In genomic region chr17:45590410-45590809, GRCm38 (mm10) we compare ENCODE assay signal across 18 mouse cellular contexts. TPM values are rescaled to one million over a fixed set of nuclear protein-coding genes. Genes with fewer than 3 reads are reported as not detected.
DNase-seq lines count a peak whose midpoint lies in the region; ATAC-seq and TF ChIP-seq lines count a peak whose summit lies in the region.
"Had no signal": no experiment of that assay in that cellular context is flagged by ENCODE, and none has a peak within 500 bp of the region (broad histone marks: within the 10 kb centered on the region; RNA-seq: fewer than 3 reads in every experiment).

No protein-coding gene starts in this region.

- H3K4me1 ChIP-seq in erythroblast, embryonic 14.5 days (ENCODE audit: control insufficient read depth): peaks cover 85% of the 10 kb centered on the region
- H3K4me1 ChIP-seq in MEL (ENCODE audit: control insufficient read depth in 1 of 2, insufficient read depth in 2 of 2, low read length in 2 of 2): peaks cover 7 to 17% of the 10 kb centered on the region in 2 experiments; a peak in 3 of 4 replicates
- H3K4me1 ChIP-seq in hindbrain, embryonic 16.5 days (ENCODE audit: control insufficient read depth, insufficient read depth, low read depth, low read length): peaks cover 22% of the 10 kb centered on the region

- TF ChIP-seq EP300 in MEL (IDR thresholded peaks at IDR 0.05; ENCODE audit: low read depth in 1 of 2, low read length in 2 of 2): no peak

- H3K27me3 ChIP-seq in erythroblast, embryonic 14.5 days (ENCODE audit: control insufficient read depth): no peaks in the 10 kb centered on the region; the same call in 1 of the 2 replicates
- H3K27me3 ChIP-seq in MEL (ENCODE audit: control insufficient read depth in 1 of 2, insufficient read depth in 2 of 2, low read length in 2 of 2): no peaks in the 10 kb centered on the region
- peaks cover 2% of the 10 kb centered on the region; the same call in 1 of the 2 replicates for H3K27me3 ChIP-seq in hindbrain, embryonic 16.5 days (replicated peaks; ENCODE audit: control insufficient read depth, insufficient read depth, low read length)
- H3K27me3 ChIP-seq: heart, embryonic 15.5 days had no signal

- WGBS in hindbrain, embryonic 16.5 days: 86% methylated on average over 6 of the region's 6 CpGs

- peaks cover 89% of the 10 kb centered on the region for H3K36me3 ChIP-seq in erythroblast, embryonic 14.5 days (ENCODE audit: control insufficient read depth)
- peaks cover 8 to 11% of the 10 kb centered on the region in 2 experiments; a peak in 3 of 4 replicates for H3K36me3 ChIP-seq in MEL (ENCODE audit: control insufficient read depth in 1 of 2, insufficient read depth in 2 of 2, low read length in 2 of 2)
- no peaks in the 10 kb centered on the region for H3K36me3 ChIP-seq in hindbrain, embryonic 16.5 days (ENCODE audit: control insufficient read depth, insufficient read depth, low read length)

- peak; percentile 18 for DNase-seq in kidney, postnatal 10 days
- no peak for DNase-seq in kidney, postnatal 4 days
- DNase-seq in MEL (ENCODE audit: low read depth, low spot score): no peak
- peak; percentile 28 for DNase-seq in cerebellum, adult 9-11 months
- DNase-seq: forebrain, postnatal 0 days; heart, adult 18-20 months; kidney, postnatal 14 days; lung, adult 2 months; right cerebral cortex, postnatal 4 days had no signal

- H3K79me2 ChIP-seq in MEL (ENCODE audit: control insufficient read depth, insufficient read depth, low read length, poor library complexity): peaks cover 39% of the 10 kb centered on the region

- H3K4me3 ChIP-seq in erythroblast, embryonic 14.5 days (replicated peaks): peak overlapping the region; percentile 16
- H3K4me3 ChIP-seq in MEL (ENCODE audit: control insufficient read depth in 1 of 2, insufficient read depth in 1 of 2, low read depth in 2 of 2, low read length in 2 of 2): no peak overlapping the region
- H3K4me3 ChIP-seq in hindbrain, embryonic 16.5 days (ENCODE audit: low read length): no peak overlapping the region
- H3K4me3 ChIP-seq: heart, embryonic 15.5 days; midbrain, embryonic 12.5 days had no signal

- ATAC-seq in erythroblast, adult 5-6 weeks (replicated peaks; ENCODE audit: low FRiP score, poor library complexity, severe bottlenecking): no peak
- no peak for ATAC-seq in hindbrain, embryonic 16.5 days
- ATAC-seq: forebrain, postnatal 0 days; inflammation-experienced regulatory T-cells, adult 6 months had no signal

- no peak overlapping the region for H3K27ac ChIP-seq in MEL (ENCODE audit: control insufficient read depth, low read depth, low read length)
- no peak overlapping the region for H3K27ac ChIP-seq in hindbrain, embryonic 16.5 days (ENCODE audit: low read depth, low read length)
- H3K27ac ChIP-seq: heart, embryonic 15.5 days; macrophage; midbrain, embryonic 12.5 days had no signal

- no peak overlapping the region for H3K4me2 ChIP-seq in hindbrain, embryonic 16.5 days (ENCODE audit: low read length)
- H3K4me2 ChIP-seq: heart, embryonic 15.5 days; midbrain, embryonic 12.5 days had no signal

- H3K9ac ChIP-seq in MEL (ENCODE audit: control insufficient read depth, low read depth, low read length, poor library complexity, severe bottlenecking): no peak overlapping the region
- H3K9ac ChIP-seq in hindbrain, embryonic 16.5 days (ENCODE audit: low read depth, low read length): no peak overlapping the region
- H3K9ac ChIP-seq: forebrain, postnatal 0 days; heart, embryonic 15.5 days; midbrain, embryonic 12.5 days had no signal

- no peak for TF ChIP-seq RAD21 in MEL (IDR thresholded peaks at IDR 0.05; ENCODE audit: low read depth, low read length)

- H3K9me3 ChIP-seq in erythroblast, embryonic 14.5 days (ENCODE audit: control insufficient read depth, low read length): peaks cover 16% of the 10 kb centered on the region
- H3K9me3 ChIP-seq in MEL (replicated peaks; ENCODE audit: insufficient read depth, low read length): no peaks in the 10 kb centered on the region
- no peaks in the 10 kb centered on the region for H3K9me3 ChIP-seq in hindbrain, embryonic 16.5 days (ENCODE audit: control insufficient read depth, low read length)
- H3K9me3 ChIP-seq: midbrain, embryonic 12.5 days had no signal

- no peak for TF ChIP-seq CTCF in MEL (IDR thresholded peaks at IDR 0.05 in 2 of 3, conservative IDR thresholded peaks at IDR 0.05 in 1 of 3; ENCODE audit: control insufficient read depth in 1 of 3, insufficient read depth in 1 of 3, low read depth in 2 of 3, low read length in 3 of 3, poor library complexity in 1 of 3, severe bottlenecking in 1 of 3)

- TF ChIP-seq POLR2A in MEL (IDR thresholded peaks at IDR 0.05; ENCODE audit: control insufficient read depth in 1 of 2, insufficient read depth in 1 of 2, low read depth in 1 of 2, low read length in 2 of 2, poor library complexity in 1 of 2): no peak

TF ChIP-seq in MEL, 35 proteins besides CTCF, POLR2A, EP300 and RAD21:
- TF ChIP-seq MAFK (IDR thresholded peaks at IDR 0.05; ENCODE audit: borderline replicate concordance, low read depth, low read length) (no peak), HCFC1 (IDR thresholded peaks at IDR 0.05; ENCODE audit: low read depth, low read length) (no peak), USF1 (IDR thresholded peaks at IDR 0.05; ENCODE audit: low read depth, low read length) (0 out of 2 replicates have a peak, but pooled peaks have one; percentile 17), KAT2A (conservative IDR thresholded peaks at IDR 0.05; ENCODE audit: low read depth, low read length) (no peak), RCOR1 (IDR thresholded peaks at IDR 0.05; ENCODE audit: low read depth, low read length) (no peak), BHLHE40 (IDR thresholded peaks at IDR 0.05; ENCODE audit: borderline replicate concordance, low read depth, low read length) (no peak)

RNA-seq across cellular contexts. Expression of gene Slc29a1, which starts 9.0 kb away (rescaled TPM):
- 77.5 and 78.0 TPM in 2 replicates for polyA plus RNA-seq in erythroblast, embryonic 14.5 days (2012)
- 15.9 and 34.5 TPM in 2 replicates for total RNA-seq in erythroblast, adult 5-6 weeks (2015; ENCODE audit: low replicate concordance)
- 32.9 and 46.5 TPM in 2 replicates for total RNA-seq in erythroblast, adult 5-6 weeks (2017; ENCODE audit: low replicate concordance)
- 200 and 238 TPM in 2 replicates for total RNA-seq in MEL (2012; rRNA removed)
- 100 to 1,000 TPM in 1 of 2 experiments, not detected in 1; 341 TPM for polyA plus RNA-seq in MEL (2012; ENCODE audit: insufficient read depth in 1 of 2, insufficient read length in 2 of 2, low read depth in 1 of 2, low replicate concordance in 2 of 2, missing spikeins in 1 of 2)
- polyA plus RNA-seq in hindbrain, embryonic 16.5 days (2015; fragmentation: Nextera tagmentation; extraction: Ambion mirVana): 55.7 and 56.5 TPM in 2 replicates

RNA-seq across cellular contexts. Expression of gene Mymx, which starts 11.5 kb away (rescaled TPM):
- 0.44 TPM in 1 of 2 replicates, not detected in the other for polyA plus RNA-seq in erythroblast, embryonic 14.5 days (2012)
- total RNA-seq in erythroblast, adult 5-6 weeks (2015; ENCODE audit: low replicate concordance): not detected in 2 replicates
- total RNA-seq in erythroblast, adult 5-6 weeks (2017; ENCODE audit: low replicate concordance): not detected in 2 replicates
- total RNA-seq in MEL (2012; rRNA removed): not detected in 2 replicates
- polyA plus RNA-seq in MEL (2012; ENCODE audit: insufficient read depth in 1 of 2, insufficient read length in 2 of 2, low read depth in 1 of 2, low replicate concordance in 2 of 2, missing spikeins in 1 of 2): not detected
- 1.2 TPM in 1 of 2 replicates, not detected in the other for polyA plus RNA-seq in hindbrain, embryonic 16.5 days (2015; fragmentation: Nextera tagmentation; extraction: Ambion mirVana)
- total RNA-seq: forebrain, postnatal 0 days; gastrocnemius, adult 18-20 months; heart, adult 18-20 months; neutrophil, adult 5-6 weeks had no signal
- polyA plus RNA-seq: forebrain, postnatal 0 days; inflammation-experienced regulatory T-cells, adult 6 months; lung, adult 2 months; macrophage; midbrain, embryonic 12.5 days had no signal

RNA-seq across cellular contexts. Expression of gene Hsp90ab1, which starts 17.3 kb away (rescaled TPM):
- polyA plus RNA-seq in erythroblast, embryonic 14.5 days (2012): 36.9 and 62.9 TPM in 2 replicates
- 192 and 222 TPM in 2 replicates for total RNA-seq in erythroblast, adult 5-6 weeks (2015; ENCODE audit: low replicate concordance)
- 246 and 293 TPM in 2 replicates for total RNA-seq in erythroblast, adult 5-6 weeks (2017; ENCODE audit: low replicate concordance)
- total RNA-seq in MEL (2012; rRNA removed): 1,032 and 1,220 TPM in 2 replicates
- over 10,000 TPM in 1 of 2 experiments, 1,000 to 10,000 TPM in 1; 4,130 to 27,726 TPM for polyA plus RNA-seq in MEL (2012; ENCODE audit: insufficient read depth in 1 of 2, insufficient read length in 2 of 2, low read depth in 1 of 2, low replicate concordance in 2 of 2, missing spikeins in 1 of 2)
- polyA plus RNA-seq in hindbrain, embryonic 16.5 days (2015; fragmentation: Nextera tagmentation; extraction: Ambion mirVana): 1,542 and 1,571 TPM in 2 replicates

RNA-seq across cellular contexts. Expression of gene Slc35b2, which starts 26.7 kb away (rescaled TPM):
- polyA plus RNA-seq in erythroblast, embryonic 14.5 days (2012): 1.7 TPM in 2 replicates
- 16.5 and 25.2 TPM in 2 replicates for total RNA-seq in erythroblast, adult 5-6 weeks (2015; ENCODE audit: low replicate concordance)
- total RNA-seq in erythroblast, adult 5-6 weeks (2017; ENCODE audit: low replicate concordance): 2.2 and 21.7 TPM in 2 replicates
- 65.8 and 81.7 TPM in 2 replicates for total RNA-seq in MEL (2012; rRNA removed)
- polyA plus RNA-seq in MEL (2012; ENCODE audit: insufficient read depth in 1 of 2, insufficient read length in 2 of 2, low read depth in 1 of 2, low replicate concordance in 2 of 2, missing spikeins in 1 of 2): 100 to 1,000 TPM in 1 of 2 experiments, not detected in 1; 111 TPM
- 96.2 and 101 TPM in 2 replicates for polyA plus RNA-seq in hindbrain, embryonic 16.5 days (2015; fragmentation: Nextera tagmentation; extraction: Ambion mirVana)

RNA-seq across cellular contexts. Expression of gene Nfkbie, which starts 34.9 kb away (rescaled TPM):
- polyA plus RNA-seq in erythroblast, embryonic 14.5 days (2012): 0.02 and 0.06 TPM in 2 replicates
- 1.5 and 1.7 TPM in 2 replicates for total RNA-seq in erythroblast, adult 5-6 weeks (2015; ENCODE audit: low replicate concordance)
- total RNA-seq in erythroblast, adult 5-6 weeks (2017; ENCODE audit: low replicate concordance): 1.1 and 1.5 TPM in 2 replicates
- total RNA-seq in MEL (2012; rRNA removed): 2.7 and 3.3 TPM in 2 replicates
- 1 to 10 TPM in 1 of 2 experiments, not detected in 1; 5.7 TPM for polyA plus RNA-seq in MEL (2012; ENCODE audit: insufficient read depth in 1 of 2, insufficient read length in 2 of 2, low read depth in 1 of 2, low replicate concordance in 2 of 2, missing spikeins in 1 of 2)
- polyA plus RNA-seq in hindbrain, embryonic 16.5 days (2015; fragmentation: Nextera tagmentation; extraction: Ambion mirVana): 6.1 and 6.8 TPM in 2 replicates

Comparison
In these comparisons a context has a peak if more than half of its experiments do, and no peak if none do; other contexts are left out.
1. DNase-seq: peak in kidney, postnatal 10 days (single experiment) and cerebellum, adult 9-11 months (single experiment); none in kidney, postnatal 4 days (0 of 2) and MEL (single experiment).
2. RNA of gene Hsp90ab1, which starts 17.3 kb away (polyA plus RNA-seq): 4,130 to 27,726 TPM in MEL and 1,542 to 1,571 TPM in hindbrain, embryonic 16.5 days; 36.9 to 62.9 TPM in erythroblast, embryonic 14.5 days; every median in the first group is over 10 times any median in the second.